Mouse (Mus musculus) ES-E14 (cell line): ENCODE data around the gene Tbc1d10a.

ENCODE experiments used
- MAFK ChIP-seq: IDR thresholded peaks from 2 replicates; pipeline ENCODE4 v1.6.1; 2014; ENCODE audit warnings: mild to moderate bottlenecking, low read depth, low read length, inconsistent platforms; ENCODE audit not compliant: insufficient read depth
- ZC3H11A ChIP-seq: IDR thresholded peaks from 2 replicates; pipeline ENCODE4 v1.6.1; 2012; ENCODE audit warnings: low read depth, mild to moderate bottlenecking, inconsistent platforms, low read length, borderline replicate concordance

DNA sequence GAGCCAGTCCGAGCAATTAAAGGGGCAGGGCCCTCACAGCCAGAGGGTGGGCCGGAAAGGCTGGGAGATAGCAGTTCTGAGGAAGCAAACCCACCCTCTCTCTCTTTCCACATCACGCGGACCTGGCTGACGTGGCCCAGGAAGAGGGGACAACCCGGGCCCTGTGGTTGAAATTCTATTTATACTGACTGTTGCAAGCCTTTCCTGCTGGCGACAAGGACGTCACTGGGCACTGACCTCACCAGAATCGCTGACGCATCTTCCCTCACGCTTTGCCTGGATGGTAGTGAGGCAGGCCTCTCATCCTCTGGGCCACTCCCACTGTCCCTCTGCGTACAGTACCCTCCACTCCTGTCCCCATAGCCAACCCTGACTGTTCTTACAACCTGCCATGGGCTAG is 46.1 kb downstream of the Tbc1d10a start:
- TF ChIP-seq ZC3H11A, result no peak
- TF ChIP-seq MAFK, result no peak
